In genomic region chr4:45067742-45068141, GRCm38 (mm10) we compare ENCODE assay signal across 32 mouse cellular contexts. TPM values are rescaled to one million over a fixed set of nuclear protein-coding genes. Genes with fewer than 3 reads are reported as not detected.
DNase-seq lines count a peak whose midpoint lies in the region; ATAC-seq and TF ChIP-seq lines count a peak whose summit lies in the region.
"Had no signal": no experiment of that assay in that cellular context is flagged by ENCODE, and none has a peak within 500 bp of the region (broad histone marks: within the 10 kb centered on the region; RNA-seq: fewer than 3 reads in every experiment).

No protein-coding gene starts in this region.

- no peak overlapping the region for H3K4me2 ChIP-seq in embryonic facial prominence, embryonic 14.5 days (ENCODE audit: low read depth, low read length)
- H3K4me2 ChIP-seq in forebrain, embryonic 13.5 days, result no peak overlapping the region
- H3K4me2 ChIP-seq in midbrain, postnatal 0 days (ENCODE audit: low read depth, low read length, poor library complexity, severe bottlenecking), result no peak overlapping the region
- H3K4me2 ChIP-seq in forebrain, embryonic 11.5 days (ENCODE audit: low read depth, low read length, severe bottlenecking), result no peak overlapping the region
- H3K4me2 ChIP-seq: forebrain, embryonic 12.5 days; heart, embryonic 11.5 days; hindbrain, embryonic 13.5 days; kidney, embryonic 15.5 days; midbrain, embryonic 11.5 days; neural tube, embryonic 12.5 days had no signal

- no peak for TF ChIP-seq CTCF in midbrain, postnatal 0 days (IDR thresholded peaks at IDR 0.05)

- WGBS in embryonic facial prominence, embryonic 14.5 days, result 85% methylated on average over 4 of the region's 4 CpGs
- 89% methylated on average over 4 of the region's 4 CpGs for WGBS in forebrain, embryonic 13.5 days
- 91% methylated on average over 4 of the region's 4 CpGs for WGBS in midbrain, postnatal 0 days
- WGBS in forebrain, embryonic 11.5 days, result 89% methylated on average over 4 of the region's 4 CpGs

- H3K4me1 ChIP-seq in embryonic facial prominence, embryonic 14.5 days (ENCODE audit: control insufficient read depth, insufficient read depth, low read length), result no peaks in the 10 kb centered on the region; the same call in 1 of the 2 replicates
- peaks cover 10% of the 10 kb centered on the region; the same call in 1 of the 2 replicates for H3K4me1 ChIP-seq in forebrain, embryonic 13.5 days
- H3K4me1 ChIP-seq in midbrain, postnatal 0 days (ENCODE audit: insufficient read depth, low read length), result no peaks in the 10 kb centered on the region
- H3K4me1 ChIP-seq in forebrain, embryonic 11.5 days (replicated peaks; ENCODE audit: control insufficient read depth, insufficient read depth, low read length), result no peaks in the 10 kb centered on the region
- H3K4me1 ChIP-seq: neural tube, embryonic 12.5 days had no signal

- H3K9me3 ChIP-seq in embryonic facial prominence, embryonic 14.5 days (ENCODE audit: control insufficient read depth, low read length), result no peaks in the 10 kb centered on the region
- no peaks in the 10 kb centered on the region for H3K9me3 ChIP-seq in forebrain, embryonic 13.5 days (replicated peaks)
- H3K9me3 ChIP-seq in midbrain, postnatal 0 days (ENCODE audit: low read length), result no peaks in the 10 kb centered on the region
- H3K9me3 ChIP-seq in forebrain, embryonic 11.5 days (ENCODE audit: control insufficient read depth, low read length), result no peaks in the 10 kb centered on the region
- H3K9me3 ChIP-seq: forebrain, embryonic 12.5 days; hindbrain, embryonic 13.5 days; kidney, embryonic 15.5 days; neural tube, embryonic 12.5 days had no signal

- no peak for ATAC-seq in embryonic facial prominence, embryonic 14.5 days (ENCODE audit: low read depth)
- peak; percentile 75 for ATAC-seq in megakaryocyte, adult 5-6 weeks (ENCODE audit: poor library complexity, severe bottlenecking)
- no peak for ATAC-seq in forebrain, embryonic 13.5 days
- no peak for ATAC-seq in midbrain, postnatal 0 days (ENCODE audit: low FRiP score)
- no peak for ATAC-seq in forebrain, embryonic 11.5 days (replicated peaks; ENCODE audit: low FRiP score)
- ATAC-seq: intestine, postnatal 0 days; midbrain, embryonic 16.5 days; Patski had no signal

- no peak overlapping the region for H3K27ac ChIP-seq in embryonic facial prominence, embryonic 14.5 days (replicated peaks; ENCODE audit: low read depth, low read length)
- H3K27ac ChIP-seq in forebrain, embryonic 13.5 days, result no peak overlapping the region
- H3K27ac ChIP-seq in midbrain, postnatal 0 days (ENCODE audit: low read depth, low read length), result no peak overlapping the region
- no peak overlapping the region for H3K27ac ChIP-seq in forebrain, embryonic 11.5 days (ENCODE audit: low read depth, low read length)
- H3K27ac ChIP-seq: forebrain, embryonic 12.5 days; hindbrain, embryonic 13.5 days; kidney, embryonic 15.5 days; layer of hippocampus, adult 2 months; left cerebral cortex, adult 2 months; liver, embryonic 14.5 days; neural tube, embryonic 12.5 days had no signal

- H3K9ac ChIP-seq in embryonic facial prominence, embryonic 14.5 days (ENCODE audit: low read depth, low read length), result no peak overlapping the region
- H3K9ac ChIP-seq in forebrain, embryonic 13.5 days, result no peak overlapping the region
- no peak overlapping the region for H3K9ac ChIP-seq in midbrain, postnatal 0 days (replicated peaks; ENCODE audit: low read length, poor library complexity, severe bottlenecking)
- H3K9ac ChIP-seq in forebrain, embryonic 11.5 days (ENCODE audit: low read length), result no peak overlapping the region
- H3K9ac ChIP-seq: forebrain, embryonic 12.5 days; hindbrain, embryonic 13.5 days; kidney, embryonic 15.5 days; liver, embryonic 14.5 days; neural tube, embryonic 12.5 days had no signal

- peak; percentile 48 to 52 for DNase-seq in spleen, postnatal 36 days (ENCODE audit: low spot score in 2 of 2)
- no peak for DNase-seq in spleen, adult 12 weeks (ENCODE audit: low spot score)
- peak; percentile 21 for DNase-seq in embryonic facial prominence, embryonic 14.5 days (ENCODE audit: low spot score)
- no peak for DNase-seq in kidney, postnatal 14 days
- no peak for DNase-seq in midbrain, postnatal 0 days (ENCODE audit: low spot score)
- no peak for DNase-seq in forebrain, embryonic 11.5 days (ENCODE audit: low spot score)
- DNase-seq: adrenal gland, postnatal 10 days; cerebellum, adult 11-12 months; cerebellum, adult 9-11 months; gastrocnemius, postnatal 25 days; heart, adult 18-20 months; heart, postnatal 36 days; kidney, postnatal 36 days; lung, adult 2 months; lung, postnatal 10 days; thymus, adult 18-20 months; thymus, postnatal 25 days had no signal

- no peaks in the 10 kb centered on the region for H3K36me3 ChIP-seq in embryonic facial prominence, embryonic 14.5 days (ENCODE audit: control insufficient read depth, insufficient read depth, low read length)
- no peaks in the 10 kb centered on the region for H3K36me3 ChIP-seq in forebrain, embryonic 13.5 days (ENCODE audit: poor library complexity, severe bottlenecking)
- no peaks in the 10 kb centered on the region for H3K36me3 ChIP-seq in midbrain, postnatal 0 days (ENCODE audit: insufficient read depth, low read length)
- H3K36me3 ChIP-seq in forebrain, embryonic 11.5 days (ENCODE audit: control insufficient read depth, insufficient read depth, low read length), result no peaks in the 10 kb centered on the region
- H3K36me3 ChIP-seq: forebrain, embryonic 12.5 days; hindbrain, embryonic 13.5 days; kidney, embryonic 15.5 days; neural tube, embryonic 12.5 days had no signal

- no peaks in the 10 kb centered on the region for H3K27me3 ChIP-seq in embryonic facial prominence, embryonic 14.5 days (replicated peaks; ENCODE audit: control insufficient read depth, insufficient read depth, low read length)
- H3K27me3 ChIP-seq in forebrain, embryonic 13.5 days, result no peaks in the 10 kb centered on the region
- H3K27me3 ChIP-seq in midbrain, postnatal 0 days (ENCODE audit: insufficient read depth, low read length), result no peaks in the 10 kb centered on the region
- no peaks in the 10 kb centered on the region for H3K27me3 ChIP-seq in forebrain, embryonic 11.5 days (ENCODE audit: control insufficient read depth, insufficient read depth, low read length)
- H3K27me3 ChIP-seq: forebrain, embryonic 12.5 days; hindbrain, embryonic 13.5 days; kidney, embryonic 15.5 days; neural tube, embryonic 12.5 days; Patski had no signal

- no peak overlapping the region for H3K4me3 ChIP-seq in embryonic facial prominence, embryonic 14.5 days (ENCODE audit: low read depth, low read length)
- no peak overlapping the region for H3K4me3 ChIP-seq in forebrain, embryonic 13.5 days
- H3K4me3 ChIP-seq in midbrain, postnatal 0 days (ENCODE audit: low read depth, low read length), result no peak overlapping the region
- no peak overlapping the region for H3K4me3 ChIP-seq in forebrain, embryonic 11.5 days (ENCODE audit: low read depth, low read length)
- H3K4me3 ChIP-seq: forebrain, embryonic 12.5 days; hindbrain, embryonic 13.5 days; kidney, embryonic 15.5 days; layer of hippocampus, adult 2 months; left cerebral cortex, adult 2 months; myocyte; neural tube, embryonic 12.5 days had no signal

RNA-seq across cellular contexts. Expression of gene Fbxo10, which starts 16.7 kb away (rescaled TPM):
- 14.7 and 15.7 TPM in 2 replicates for polyA plus RNA-seq in embryonic facial prominence, embryonic 14.5 days (2014; fragmentation: Nextera tagmentation; extraction: Ambion mirVana)
- total RNA-seq in megakaryocyte, adult 5-6 weeks (2015), result 3.4 and 4.4 TPM in 2 replicates
- total RNA-seq in megakaryocyte, adult 5-6 weeks (2017), result 4.5 and 5.4 TPM in 2 replicates
- 14.2 and 16.4 TPM in 2 replicates for polyA plus RNA-seq in forebrain, embryonic 13.5 days (2015; fragmentation: Nextera tagmentation; extraction: Ambion mirVana)
- 22.1 and 24.6 TPM in 2 replicates for total RNA-seq in midbrain, postnatal 0 days (2014; rRNA removed)
- 13.7 and 14.6 TPM in 2 replicates for polyA plus RNA-seq in midbrain, postnatal 0 days (2015; fragmentation: Nextera tagmentation; extraction: Ambion mirVana)
- 12.5 and 13.3 TPM in 2 replicates for polyA plus RNA-seq in forebrain, embryonic 11.5 days (2014; fragmentation: Nextera tagmentation; extraction: Ambion mirVana)

RNA-seq across cellular contexts. Expression of gene Tomm5, which starts 40.2 kb away (rescaled TPM):
- polyA plus RNA-seq in embryonic facial prominence, embryonic 14.5 days (2014; fragmentation: Nextera tagmentation; extraction: Ambion mirVana), result 240 and 250 TPM in 2 replicates
- 97.0 and 98.6 TPM in 2 replicates for total RNA-seq in megakaryocyte, adult 5-6 weeks (2015)
- 94.3 and 112 TPM in 2 replicates for total RNA-seq in megakaryocyte, adult 5-6 weeks (2017)
- 173 and 181 TPM in 2 replicates for polyA plus RNA-seq in forebrain, embryonic 13.5 days (2015; fragmentation: Nextera tagmentation; extraction: Ambion mirVana)
- 109 and 128 TPM in 2 replicates for total RNA-seq in midbrain, postnatal 0 days (2014; rRNA removed)
- polyA plus RNA-seq in midbrain, postnatal 0 days (2015; fragmentation: Nextera tagmentation; extraction: Ambion mirVana), result 194 and 204 TPM in 2 replicates
- 172 and 184 TPM in 2 replicates for polyA plus RNA-seq in forebrain, embryonic 11.5 days (2014; fragmentation: Nextera tagmentation; extraction: Ambion mirVana)

RNA-seq across cellular contexts. Expression of gene Polr1e, which starts 49.4 kb away (rescaled TPM):
- polyA plus RNA-seq in embryonic facial prominence, embryonic 14.5 days (2014; fragmentation: Nextera tagmentation; extraction: Ambion mirVana), result 33.4 and 33.7 TPM in 2 replicates
- 25.3 and 25.9 TPM in 2 replicates for total RNA-seq in megakaryocyte, adult 5-6 weeks (2015)
- total RNA-seq in megakaryocyte, adult 5-6 weeks (2017), result 21.0 and 24.3 TPM in 2 replicates
- 37.2 and 40.5 TPM in 2 replicates for polyA plus RNA-seq in forebrain, embryonic 13.5 days (2015; fragmentation: Nextera tagmentation; extraction: Ambion mirVana)
- 12.0 and 17.2 TPM in 2 replicates for total RNA-seq in midbrain, postnatal 0 days (2014; rRNA removed)
- polyA plus RNA-seq in midbrain, postnatal 0 days (2015; fragmentation: Nextera tagmentation; extraction: Ambion mirVana), result 21.0 and 22.1 TPM in 2 replicates
- 54.5 and 55.2 TPM in 2 replicates for polyA plus RNA-seq in forebrain, embryonic 11.5 days (2014; fragmentation: Nextera tagmentation; extraction: Ambion mirVana)

RNA-seq across cellular contexts. Expression of gene Zbtb5, which starts 55.5 kb away (rescaled TPM):
- polyA plus RNA-seq in embryonic facial prominence, embryonic 14.5 days (2014; fragmentation: Nextera tagmentation; extraction: Ambion mirVana), result 21.0 and 22.4 TPM in 2 replicates
- 5.6 and 8.0 TPM in 2 replicates for total RNA-seq in megakaryocyte, adult 5-6 weeks (2015)
- 9.0 TPM in 2 replicates for total RNA-seq in megakaryocyte, adult 5-6 weeks (2017)
- 41.4 and 49.4 TPM in 2 replicates for polyA plus RNA-seq in forebrain, embryonic 13.5 days (2015; fragmentation: Nextera tagmentation; extraction: Ambion mirVana)
- 57.3 and 57.6 TPM in 2 replicates for total RNA-seq in midbrain, postnatal 0 days (2014; rRNA removed)
- 34.4 and 35.9 TPM in 2 replicates for polyA plus RNA-seq in midbrain, postnatal 0 days (2015; fragmentation: Nextera tagmentation; extraction: Ambion mirVana)
- polyA plus RNA-seq in forebrain, embryonic 11.5 days (2014; fragmentation: Nextera tagmentation; extraction: Ambion mirVana), result 44.9 and 45.4 TPM in 2 replicates

Comparison
In these comparisons a context has a peak if more than half of its experiments do, and no peak if none do; other contexts are left out.
1. DNase-seq: peak in spleen, postnatal 36 days (2 of 2) and embryonic facial prominence, embryonic 14.5 days (single experiment); none in spleen, adult 12 weeks (single experiment), kidney, postnatal 14 days (single experiment), midbrain, postnatal 0 days (single experiment) and forebrain, embryonic 11.5 days (single experiment).